Mouse (Mus musculus) thymus, postnatal 10 days (tissue): ENCODE measurements around the gene Vpreb2.
"Not testable (repeated sequence)": the region's sequence is repeated elsewhere in the genome, so short reads cannot be mapped to it uniquely, and the experiment has no call there.

Experiments used
- DNase-seq, 2 experiments: peaks; one replicate each; pipeline ENCODE4 v3.0.0; 2021; ENCODE audit warnings: low spot score in 2 of 2

Gene Vpreb2

DNA sequence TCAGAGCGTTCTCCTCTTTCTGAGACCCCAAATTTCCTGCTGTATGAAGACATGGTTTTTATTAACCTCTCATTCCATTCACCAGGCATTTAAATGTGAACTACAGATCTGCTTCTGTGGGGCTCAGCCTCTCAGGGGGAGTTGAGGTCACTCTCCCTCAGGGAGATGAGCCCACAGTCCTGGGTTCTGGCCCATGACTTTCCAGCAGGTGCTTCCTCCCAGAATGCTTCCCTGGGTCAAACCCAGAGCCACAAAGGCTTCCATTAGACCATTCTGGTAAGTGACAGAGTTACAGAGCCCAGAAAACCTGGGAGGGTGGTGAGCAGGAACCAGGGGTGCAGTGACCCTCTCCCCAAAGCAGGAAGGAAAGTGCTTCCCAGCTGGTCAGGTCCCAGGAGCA lies at the start of gene Vpreb2:
Vpreb2 (plus strand) TSS at position 301 of the 400 bp plus-strand sequence.
- no peak for DNase-seq

- DNase-seq = no peak
These were observed 48.2 kb upstream of the Vpreb2 start for GRCm38 (mm10) chr16:17931906-17932460.

DNA sequence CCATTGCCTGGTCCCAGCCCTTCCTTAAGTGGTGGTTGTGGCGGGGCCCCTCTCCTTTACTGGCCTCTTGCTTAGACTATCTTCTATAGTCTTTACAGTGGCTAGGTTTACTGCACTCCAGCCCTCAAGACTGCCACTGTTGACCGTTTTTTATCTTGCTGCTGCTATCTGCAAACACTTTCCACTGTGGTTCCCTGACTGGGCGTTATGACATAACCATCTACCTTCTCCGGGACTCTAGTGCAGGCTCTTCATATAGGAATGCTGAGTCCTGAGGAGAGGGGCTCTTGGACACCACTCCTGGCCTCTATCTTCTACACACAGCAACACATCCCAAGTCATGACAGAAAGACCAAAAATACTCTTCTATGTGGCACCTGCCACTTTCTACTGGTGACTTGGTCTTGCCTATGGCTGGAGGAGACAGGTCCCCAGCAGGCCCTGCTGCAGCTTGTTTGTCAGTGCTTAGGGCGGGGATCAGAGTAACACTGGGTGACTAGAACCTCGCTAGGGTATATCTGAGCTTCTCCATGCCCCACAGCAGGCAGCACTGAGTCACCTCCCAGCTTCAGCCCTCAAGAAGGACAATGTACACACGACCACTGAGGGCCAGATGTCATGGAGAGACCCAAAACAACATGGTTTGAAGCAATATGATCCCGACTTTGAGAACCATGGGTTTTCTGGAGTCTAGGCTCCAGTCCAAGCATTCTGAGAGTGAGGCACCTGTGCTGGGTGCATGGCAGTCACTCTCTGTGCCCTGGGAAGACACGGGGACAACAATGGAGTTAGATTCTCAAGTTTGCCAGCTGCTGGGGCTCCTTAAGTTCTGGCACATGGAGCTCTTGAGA lies 46.4 kb upstream of the Vpreb2 start:
- no peak for DNase-seq

DNA sequence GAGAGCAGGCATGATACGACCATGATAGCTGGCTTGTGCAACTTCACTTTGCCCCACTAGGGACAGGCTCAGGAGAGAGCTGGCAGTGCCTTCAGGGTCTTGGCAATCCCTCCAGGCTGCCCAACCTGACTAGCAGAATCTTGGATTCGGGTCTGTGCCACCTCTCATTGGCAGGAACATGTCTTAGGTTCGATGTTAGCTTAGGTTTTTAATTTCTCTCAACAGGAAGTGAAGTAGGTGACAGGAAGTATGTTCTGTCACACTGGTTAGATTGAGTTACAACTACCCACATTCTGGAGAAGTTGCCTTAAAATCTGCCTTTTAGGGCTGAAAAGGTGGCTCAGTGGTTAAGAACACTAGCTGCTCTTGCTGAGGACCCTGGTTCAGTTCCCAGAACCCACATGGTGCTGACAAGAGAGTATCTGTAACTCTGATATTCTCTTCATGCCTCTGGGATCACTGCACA lies 45.8 kb upstream of the Vpreb2 start:
- no peak for DNase-seq

GRCm38 (mm10) chr16:17936776-17937175 lies 43.5 kb upstream of the Vpreb2 start:
- DNase-seq = no peak

- DNase-seq = no peak
These were observed 42.0 kb upstream of the Vpreb2 start for GRCm38 (mm10) chr16:17938187-17938586.

- peak in 1 of 2 experiments; percentile 65 for DNase-seq
These were observed 41.4 kb upstream of the Vpreb2 start for GRCm38 (mm10) chr16:17938821-17939220.

DNA sequence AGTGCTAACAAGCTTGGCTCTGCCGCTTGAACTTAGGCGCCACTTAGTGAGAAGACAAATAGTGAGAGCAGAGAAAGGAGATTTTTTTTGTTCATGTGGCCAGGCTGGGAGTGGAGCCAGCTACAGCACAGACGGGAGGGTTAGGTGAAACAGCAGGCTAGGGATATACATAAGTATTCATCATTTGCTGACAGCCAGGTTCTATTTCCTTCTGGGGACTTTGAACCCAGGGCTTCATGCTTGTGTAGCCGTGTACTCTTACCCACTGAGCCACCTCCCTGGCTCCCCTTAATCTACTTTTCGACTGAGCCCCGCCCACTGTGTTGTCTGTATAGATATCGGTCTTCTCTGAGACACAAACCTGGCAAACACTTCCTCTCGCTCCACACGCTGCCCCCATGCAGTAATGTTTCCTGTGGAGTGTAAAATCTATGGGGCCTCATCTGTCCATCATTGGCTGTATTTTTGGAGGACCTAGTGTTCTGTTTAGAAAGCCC lies 40.9 kb upstream of the Vpreb2 start:
- DNase-seq = no peak

DNA sequence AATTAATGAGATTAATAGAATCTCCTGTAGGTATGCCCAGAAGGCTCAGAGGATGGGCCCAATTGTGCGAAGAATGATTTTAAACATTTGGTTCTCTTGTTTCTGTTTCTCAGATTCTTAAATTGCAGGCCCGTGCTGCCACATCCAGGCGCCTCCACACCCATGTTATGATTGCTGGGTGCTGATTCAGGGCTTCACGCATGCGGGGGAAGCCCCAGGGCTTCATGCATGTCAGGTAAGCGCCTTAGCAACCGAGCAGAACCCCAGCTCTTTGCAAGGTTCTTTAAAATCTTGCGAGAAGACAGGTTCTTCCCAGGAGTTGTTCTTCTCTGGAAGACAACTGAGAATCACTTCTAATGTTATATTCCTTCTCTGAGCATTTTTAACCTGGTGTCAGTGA lies 36.8 kb upstream of the Vpreb2 start:
- no peak for DNase-seq

- DNase-seq = no peak
These were observed 35.0 kb upstream of the Vpreb2 start for GRCm38 (mm10) chr16:17945081-17945831.

GRCm38 (mm10) chr16:17949421-17949877 lies 30.8 kb upstream of the Vpreb2 start:
- no peak for DNase-seq

DNA sequence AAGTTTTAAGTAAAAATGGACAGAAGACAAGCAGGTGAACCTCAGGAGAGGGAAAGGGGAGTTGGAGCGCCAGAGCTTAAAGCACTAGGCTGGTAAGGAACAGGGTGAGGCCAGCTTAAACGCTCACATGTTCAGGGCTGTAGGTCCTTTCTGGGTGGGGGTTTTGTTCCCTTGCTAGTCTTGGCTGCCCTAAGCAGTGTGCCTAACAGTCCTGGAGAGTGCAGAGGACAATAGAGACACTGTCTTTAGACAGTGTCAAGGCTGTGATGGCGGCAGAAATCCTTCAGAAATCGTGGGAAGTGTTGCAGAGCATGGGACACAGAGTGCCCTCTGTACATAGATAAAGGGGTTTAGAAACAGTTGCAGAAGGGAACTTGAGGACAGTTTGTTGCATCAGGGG lies 30.2 kb upstream of the Vpreb2 start:
- DNase-seq = no peak

DNA sequence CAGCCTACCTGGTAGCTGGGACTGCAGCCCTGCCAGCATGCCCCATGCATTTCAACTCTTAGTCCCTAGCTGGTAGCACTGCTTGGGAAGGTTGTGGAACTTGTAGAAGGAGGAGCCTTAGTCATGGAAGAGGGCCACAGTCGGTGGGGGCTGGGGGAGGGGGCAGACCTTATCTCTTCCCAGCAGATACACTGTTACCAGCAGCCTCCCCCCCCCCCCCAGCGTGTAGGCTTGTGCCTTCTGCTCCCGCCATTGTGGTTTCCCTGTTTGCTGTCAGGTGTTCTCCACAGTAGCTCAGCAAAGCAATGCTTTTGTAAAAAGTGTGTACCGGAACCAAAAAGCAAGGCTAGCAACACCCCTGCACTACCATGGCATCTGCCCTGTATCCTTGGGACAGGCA lies 28.6 kb upstream of the Vpreb2 start:
- DNase-seq = no peak

DNA sequence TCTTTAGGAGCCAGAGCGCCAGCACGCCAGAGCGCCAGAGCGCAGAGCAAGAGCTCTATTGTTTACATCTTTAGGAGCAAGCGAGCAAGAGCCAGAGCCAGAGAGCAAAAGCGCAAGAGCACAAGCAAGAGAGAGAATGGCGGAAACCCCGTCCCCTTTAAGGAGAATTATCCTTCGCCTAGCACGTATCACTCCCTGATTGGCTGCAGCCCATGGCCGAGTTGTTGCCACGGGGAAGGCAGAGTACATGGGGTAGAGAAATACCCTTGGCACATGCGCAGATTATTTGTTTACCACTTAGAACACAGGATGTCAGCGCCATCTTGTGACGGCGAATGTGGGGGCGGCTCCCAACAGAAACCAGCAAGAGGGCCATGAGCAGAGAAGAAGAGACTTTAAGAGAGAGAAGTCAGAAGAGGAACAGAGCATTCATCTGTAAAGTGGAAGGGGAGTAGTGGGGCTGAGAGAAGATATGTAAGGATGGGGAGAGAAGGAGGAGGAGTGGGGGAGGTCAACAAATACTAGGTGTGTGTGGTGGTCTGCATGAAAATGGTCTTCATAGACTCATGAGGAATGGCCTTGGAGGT lies 24.1 kb upstream of the Vpreb2 start:
- not testable (repeated sequence) for DNase-seq

DNA sequence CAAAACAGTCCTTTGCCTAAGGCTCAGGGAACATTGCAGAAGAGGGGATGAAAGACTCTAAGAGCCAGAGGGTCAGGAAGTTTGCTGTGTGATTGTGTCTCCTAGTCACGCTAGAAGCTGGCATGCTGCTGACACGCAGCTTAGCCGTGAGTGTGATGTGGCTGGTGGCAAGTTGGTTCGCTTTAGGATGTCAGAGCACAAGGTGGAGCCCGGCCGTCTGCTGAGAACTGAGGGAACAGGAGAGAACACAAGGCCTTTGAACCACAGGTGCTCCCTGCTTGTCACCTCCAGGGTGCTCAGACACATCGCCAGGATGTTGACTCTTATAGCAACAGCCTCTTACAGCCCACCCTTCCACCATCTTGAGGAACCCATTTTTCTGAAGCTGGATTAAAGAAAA lies 18.1 kb upstream of the Vpreb2 start:
- DNase-seq = peak; percentile 20 to 31

DNA sequence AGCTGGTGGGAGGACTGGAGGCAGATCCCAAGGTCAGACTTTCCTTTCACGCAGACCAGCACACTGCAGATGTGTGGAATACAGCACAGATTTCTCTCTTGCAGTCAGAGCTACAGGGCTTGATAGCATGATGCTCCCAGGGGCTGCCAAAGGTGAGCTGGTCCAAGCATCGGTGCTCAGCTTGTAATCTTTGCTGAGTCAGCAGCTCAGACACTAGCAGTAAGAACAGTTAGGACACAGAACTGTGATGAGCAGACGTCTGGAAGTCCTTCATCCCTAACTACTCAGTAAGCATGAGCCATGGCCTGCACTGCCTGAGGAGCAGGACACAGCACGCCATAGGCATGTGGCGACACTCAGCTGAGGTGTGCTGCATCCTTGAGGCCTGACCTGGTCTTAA lies 8.4 kb upstream of the Vpreb2 start:
- no peak for DNase-seq

DNA sequence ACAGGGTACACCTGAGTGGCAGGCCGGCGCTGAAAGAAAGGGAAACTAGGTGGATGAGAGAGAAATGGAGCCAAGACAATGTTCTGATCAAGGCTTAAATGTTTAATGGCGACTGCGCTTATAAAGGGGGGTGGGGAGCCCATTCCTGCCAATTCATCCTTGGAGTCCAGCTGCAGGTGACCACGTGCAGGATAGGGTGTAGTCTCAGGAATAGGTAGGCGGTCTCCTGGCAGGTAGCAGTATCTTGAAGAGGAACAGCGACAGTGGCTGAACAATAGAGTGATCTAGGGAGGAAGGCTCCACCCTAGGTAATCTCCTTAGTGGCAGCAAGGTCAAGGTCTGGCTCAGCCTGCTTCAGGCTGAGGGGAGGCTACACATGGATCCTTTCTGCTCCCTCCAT lies 2.4 kb upstream of the Vpreb2 start:
- not testable (repeated sequence) for DNase-seq

DNA sequence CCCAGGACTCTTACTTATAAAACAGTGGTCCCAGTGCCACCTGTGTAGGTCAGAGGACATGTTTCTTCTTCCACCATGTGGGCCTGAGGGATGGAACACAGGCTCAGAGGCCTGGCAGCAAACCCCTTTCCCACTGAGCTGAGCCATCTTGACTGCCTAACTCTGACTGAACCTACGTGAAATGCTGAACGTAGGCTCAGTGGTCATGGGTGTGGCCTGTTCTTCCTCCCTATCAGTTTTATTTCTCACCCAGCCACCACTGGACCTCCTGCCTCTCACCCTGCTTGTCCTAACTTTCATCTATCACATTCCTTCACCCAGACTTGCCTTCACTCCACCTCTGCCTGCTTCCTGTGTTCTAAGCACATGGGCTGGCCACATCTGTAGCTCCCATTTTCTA lies 3.0 kb downstream of the Vpreb2 start:
- no peak for DNase-seq

- DNase-seq = no peak
These were observed 4.0 kb downstream of the Vpreb2 start for GRCm38 (mm10) chr16:17984231-17984630.

DNA sequence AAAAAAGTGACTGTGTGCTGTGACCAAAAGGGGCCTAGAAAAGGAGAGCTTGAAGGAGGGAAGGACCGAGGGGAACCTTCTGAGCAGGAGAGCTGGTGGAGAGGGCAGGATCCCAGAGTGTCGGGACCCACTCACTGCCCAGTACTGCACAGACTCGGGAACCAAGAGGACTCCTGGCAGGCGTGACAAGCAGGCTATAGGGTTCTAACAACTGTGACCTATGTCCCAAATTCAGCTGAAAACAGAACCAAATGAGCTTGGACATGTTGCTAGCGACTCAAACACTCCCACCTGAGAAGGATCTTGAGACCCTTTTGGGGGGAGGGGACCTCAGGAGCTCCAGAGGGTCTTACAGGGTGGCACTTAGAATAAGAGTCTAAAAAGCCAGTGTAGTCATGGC lies 4.8 kb downstream of the Vpreb2 start:
- no peak for DNase-seq

DNA sequence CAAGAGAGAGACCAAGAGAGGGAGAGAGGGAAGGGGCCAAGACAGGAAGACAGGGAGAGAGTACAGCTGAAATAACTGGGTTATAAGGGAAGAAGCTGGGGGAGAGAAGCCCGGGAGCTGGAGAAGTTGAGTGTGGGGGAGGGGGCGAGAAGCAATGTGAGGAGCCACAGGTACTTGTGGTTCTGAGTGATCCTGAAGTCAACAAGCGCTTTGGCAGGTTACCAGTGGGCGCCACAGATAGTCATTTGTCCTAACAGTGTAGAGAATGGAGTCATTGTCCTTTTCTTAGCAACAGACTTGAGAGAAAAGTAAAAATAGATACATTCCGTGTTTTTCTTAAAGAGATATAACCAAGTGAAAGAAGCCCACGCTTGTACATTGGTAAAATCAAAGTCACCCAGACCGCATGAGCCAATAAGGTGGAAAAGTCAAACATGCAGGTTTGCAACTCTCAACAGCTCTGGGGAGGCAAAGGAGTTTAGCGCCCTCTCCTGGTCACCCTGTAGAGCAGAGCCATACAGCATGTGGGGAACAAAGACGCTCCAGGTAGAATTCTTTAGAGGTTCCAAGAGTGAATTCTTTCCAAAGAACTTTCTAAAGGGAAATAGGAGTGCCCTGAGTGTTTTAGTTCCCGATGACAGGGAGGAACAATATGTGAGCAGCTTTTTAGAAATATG lies 6.4 kb downstream of the Vpreb2 start:
- DNase-seq = peak; percentile 40 to 80
